Mouse (Mus musculus) layer of hippocampus, postnatal 36 days (tissue): ENCODE data around the gene Mosmo. TPM values are rescaled to one million over a fixed set of nuclear protein-coding genes. Genes with fewer than 3 reads are reported as not detected.

Experiments used
- DNase-seq, 2 experiments: peaks; one replicate each; pipeline ENCODE4 v3.0.0; 2022
- total RNA-seq, 2 experiments: library from RNA; stranded (reverse); gene quantifications; 2 replicates each; pipeline ENCODE4 v1.2.3; 2021

Mosmo gene
- total RNA-seq, 2 experiments from 2014 or later: 81.3 to 83.1 TPM

DNA sequence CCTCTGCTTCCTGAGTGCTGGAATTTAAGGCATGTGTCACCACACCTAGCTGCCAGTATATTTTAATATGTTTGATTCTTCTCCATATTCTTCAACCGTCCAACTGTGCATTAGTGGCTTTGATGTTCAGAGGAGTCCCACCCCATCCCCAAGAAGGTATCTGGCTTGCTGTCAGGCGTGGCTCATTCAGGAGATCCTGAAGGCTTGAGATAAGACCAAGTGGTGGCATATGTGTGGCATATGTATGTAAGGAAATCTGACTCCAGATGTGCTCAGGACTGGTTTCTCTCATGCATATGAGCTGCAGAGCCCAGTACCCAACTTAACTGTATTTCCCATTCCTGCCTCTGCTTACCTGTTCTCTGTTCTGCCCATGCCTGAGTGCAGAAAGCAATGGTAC, 100.6 kb downstream of the Mosmo start:
- DNase-seq: no peak

Other genes starting within 250 kb of the Mosmo start
- 100 to 1,000 TPM; 224 to 229 TPM for gene Uqcrc2, start 42.4 kb upstream of the Mosmo start, total RNA-seq
- not detected for gene Pdzd9, start 7.3 kb upstream of the Mosmo start, total RNA-seq
- 10 to 100 TPM; 14.1 to 16.0 TPM for gene Vwa3a, start 61.7 kb downstream of the Mosmo start, total RNA-seq
- gene Gm5737, start 134.7 kb downstream of the Mosmo start, total RNA-seq: not detected
- gene Eef2k, start 165.2 kb downstream of the Mosmo start, total RNA-seq: 10 to 100 TPM; 24.8 to 26.7 TPM
- gene Polr3e, start 240.1 kb downstream of the Mosmo start, total RNA-seq: 10 to 100 TPM; 25.7 to 26.6 TPM